Mouse (Mus musculus) adrenal gland (tissue): Measurements from ENCODE around the gene Umad1.
"Not testable (repeated sequence)": the region's sequence is repeated elsewhere in the genome, so short reads cannot be mapped to it uniquely, and the experiment has no call there.

Experiments
- intact Hi-C: fragments of 180-260 bp; cut with DNase I; formaldehyde crosslinking; loops from one replicate; pipeline ENCODE4 v1.15.1; 2025

The Umad1 gene

GRCm38 (mm10) chr6:8307878-8308775 is 49.0 kb downstream of the Umad1 start:
- intact Hi-C loops = no loop called here

GRCm38 (mm10) chr6:8312554-8312953 is 53.5 kb downstream of the Umad1 start:
- intact Hi-C loops = no loop called here

- intact Hi-C loops = no loop called here
Measured at GRCm38 (mm10) chr6:8316201-8316600, 57.1 kb downstream of the Umad1 start.

- intact Hi-C loops = no loop called here
Measured at GRCm38 (mm10) chr6:8319591-8319990, 60.5 kb downstream of the Umad1 start.

- intact Hi-C loops = not testable (repeated sequence)
Measured at GRCm38 (mm10) chr6:8331496-8331895, 72.4 kb downstream of the Umad1 start.

GRCm38 (mm10) chr6:8333380-8333779 is 74.3 kb downstream of the Umad1 start:
- intact Hi-C loops = no loop called here

GRCm38 (mm10) chr6:8336487-8337390 is 77.7 kb downstream of the Umad1 start:
- intact Hi-C loops = no loop called here

- intact Hi-C loops = no loop called here
Measured at GRCm38 (mm10) chr6:8339453-8339852, 80.4 kb downstream of the Umad1 start.

- intact Hi-C loops = no loop called here
Measured at GRCm38 (mm10) chr6:8343271-8343670, 84.2 kb downstream of the Umad1 start.

- intact Hi-C loops = no loop called here
Measured at GRCm38 (mm10) chr6:8345219-8345856, 86.2 kb downstream of the Umad1 start.

GRCm38 (mm10) chr6:8347154-8347553 is 88.1 kb downstream of the Umad1 start:
- intact Hi-C loops = no loop called here

- intact Hi-C loops = no loop called here
Measured at GRCm38 (mm10) chr6:8348344-8348743, 89.3 kb downstream of the Umad1 start.

- intact Hi-C loops = no loop called here
Measured at GRCm38 (mm10) chr6:8349060-8349670, 90.1 kb downstream of the Umad1 start.

GRCm38 (mm10) chr6:8351507-8351906 is 92.4 kb downstream of the Umad1 start:
- intact Hi-C loops = no loop called here

GRCm38 (mm10) chr6:8352533-8353168 is 93.6 kb downstream of the Umad1 start:
- intact Hi-C loops = no loop called here

- intact Hi-C loops = no loop called here
Measured at GRCm38 (mm10) chr6:8353461-8353860, 94.4 kb downstream of the Umad1 start.

- intact Hi-C loops = no loop called here
Measured at GRCm38 (mm10) chr6:8354846-8355245, 95.8 kb downstream of the Umad1 start.

- intact Hi-C loops = no loop called here
Measured at GRCm38 (mm10) chr6:8358232-8358631, 99.1 kb downstream of the Umad1 start.

GRCm38 (mm10) chr6:8358782-8359181 is 99.7 kb downstream of the Umad1 start:
- intact Hi-C loops = no loop called here

GRCm38 (mm10) chr6:8360805-8361204 is 101.7 kb downstream of the Umad1 start:
- intact Hi-C loops = no loop called here
